Mouse (Mus musculus) spleen, postnatal 14 days (tissue): ENCODE data around the gene Gm765.

Experiments
- DNase-seq, 2 experiments: peaks; one replicate each; pipeline ENCODE4 v3.0.0; 2021 to 2022; ENCODE audit warnings: low spot score in 2 of 2

Gm765 gene

DNA sequence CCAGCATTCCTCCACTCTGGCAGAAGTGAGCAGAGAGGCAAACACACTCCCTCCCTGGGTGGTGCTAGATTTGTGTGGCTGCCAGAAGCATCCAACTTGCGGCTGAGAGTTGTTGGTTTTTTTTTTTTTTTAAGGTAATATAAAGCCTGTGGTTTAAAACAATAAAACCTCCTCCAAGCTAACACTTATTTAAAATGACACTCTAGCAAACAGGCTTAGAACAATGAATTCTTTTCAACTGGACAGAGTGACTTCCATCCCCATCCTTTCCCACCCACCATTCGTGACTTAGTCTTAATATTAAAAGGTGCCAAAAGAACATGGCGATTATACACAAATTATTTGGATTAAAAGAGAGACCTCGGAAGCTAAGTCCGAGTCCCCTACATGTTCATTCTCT, at the start of gene Gm765:
Gene Gm765 (minus strand): TSS at position 101 of the 400 bp plus-strand sequence.
- no peak for DNase-seq

DNA sequence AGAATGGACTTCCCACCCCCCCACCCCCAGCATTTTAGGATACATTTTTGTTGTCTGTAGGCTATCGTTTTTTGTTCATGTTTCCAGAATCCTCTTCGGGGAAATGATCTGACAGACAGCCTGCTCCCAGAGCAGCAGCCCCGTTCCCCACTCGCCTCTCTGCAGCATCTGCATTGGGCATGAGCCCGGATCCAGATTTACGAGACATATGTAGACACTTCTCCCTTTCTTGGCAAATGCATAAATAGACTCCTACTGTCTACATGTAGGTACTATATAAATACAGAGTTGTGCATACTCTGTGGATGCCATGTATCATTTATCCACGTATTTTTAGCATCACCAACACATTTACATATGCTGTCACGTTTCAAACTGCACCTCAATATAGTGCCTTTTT, 42.9 kb upstream of the Gm765 start:
- no peak for DNase-seq

DNA sequence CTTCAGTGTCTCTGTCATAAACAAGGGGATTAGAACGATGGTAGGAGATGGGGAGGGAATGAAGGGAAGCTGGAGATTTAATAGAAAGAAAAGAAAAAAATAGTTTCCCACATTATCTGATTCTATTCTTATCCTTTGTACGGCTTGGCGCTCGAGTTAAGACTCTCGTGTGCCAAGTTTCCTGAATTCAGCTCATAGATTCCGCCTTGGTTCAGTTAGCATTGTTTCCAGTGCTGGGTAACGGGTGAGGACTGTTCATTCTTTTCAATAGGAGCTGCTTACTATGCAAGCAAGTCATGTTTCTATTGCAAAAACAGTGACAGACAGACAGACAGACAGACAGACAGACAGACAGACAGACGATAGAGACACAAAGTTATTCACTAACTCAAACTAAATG, 41.9 kb upstream of the Gm765 start:
- no peak for DNase-seq

DNA sequence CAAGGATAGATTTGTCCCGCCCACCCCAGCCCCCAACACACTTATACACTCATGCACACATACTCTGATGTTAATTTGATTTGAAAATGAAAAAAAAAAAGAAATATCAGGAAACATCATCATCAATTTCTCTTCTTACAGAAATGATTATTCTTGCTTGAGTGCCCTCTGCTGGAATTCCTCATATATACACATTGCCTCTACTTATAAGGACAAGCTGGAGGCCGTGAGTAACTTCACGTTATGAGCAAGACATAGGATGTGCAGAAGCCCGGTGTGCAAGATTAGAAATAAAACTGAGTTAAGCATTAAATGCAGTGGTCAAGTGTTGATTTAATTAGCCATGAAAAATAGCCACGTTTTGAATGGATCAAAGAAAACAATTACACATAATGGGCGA, 40.9 kb upstream of the Gm765 start:
- DNase-seq: no peak

DNA sequence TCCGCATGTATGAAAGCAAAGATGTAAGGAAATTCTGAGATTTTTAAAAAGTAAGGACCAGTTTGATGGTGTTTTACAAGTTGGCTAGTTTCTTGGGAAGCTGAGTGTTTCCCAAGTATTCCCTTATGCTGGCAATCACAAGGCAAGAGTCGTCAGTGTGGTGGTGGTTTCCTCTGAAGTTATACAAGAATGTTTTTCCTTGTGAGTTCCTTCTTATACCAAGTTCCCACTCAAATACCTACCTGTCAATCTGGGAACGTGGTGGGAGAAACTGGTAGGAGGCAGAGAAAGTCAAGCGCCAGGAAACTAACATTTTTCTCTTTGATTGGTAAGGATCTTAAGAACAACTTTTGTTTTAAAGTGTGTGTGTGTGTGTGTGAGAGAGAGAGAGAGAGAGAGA, 23.6 kb upstream of the Gm765 start:
- DNase-seq: no peak

DNA sequence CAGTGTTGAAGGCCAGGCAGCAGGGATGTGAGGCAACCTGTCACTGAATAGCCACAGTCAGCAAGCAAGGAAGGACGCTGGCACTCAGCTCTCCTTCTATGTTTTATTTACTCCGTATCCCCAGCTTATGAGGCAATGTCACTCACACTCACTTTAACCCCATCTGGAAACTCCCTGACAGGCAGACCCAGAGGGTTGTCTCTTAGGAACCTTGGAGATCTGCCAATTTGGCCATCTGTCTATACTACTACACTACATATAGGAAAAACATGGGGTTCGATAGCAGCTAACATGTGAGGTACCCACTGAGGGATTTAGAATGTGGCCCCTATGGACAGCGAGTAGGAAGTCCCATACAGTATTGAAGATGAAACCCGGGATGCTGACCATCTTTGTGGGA, 12.7 kb upstream of the Gm765 start:
- no peak for DNase-seq

DNA sequence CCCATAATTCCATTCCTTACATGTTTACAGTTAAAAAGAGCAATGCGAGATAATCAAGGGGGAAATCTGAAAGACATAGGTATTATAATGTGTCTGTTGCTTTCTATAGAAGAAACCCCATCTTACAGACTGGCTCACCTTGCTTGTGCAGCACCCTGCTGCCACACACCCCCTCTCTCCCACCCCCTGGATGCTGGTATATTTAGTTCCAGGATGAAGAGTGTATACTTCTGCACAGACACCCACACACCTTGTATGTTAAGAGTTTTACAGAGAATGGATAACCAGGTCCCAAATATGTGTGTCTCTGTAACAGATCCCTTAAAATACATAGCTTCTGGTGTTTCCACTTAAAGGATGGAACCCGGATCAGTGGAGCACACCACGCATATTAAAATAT, 10.7 kb upstream of the Gm765 start:
- DNase-seq: no peak

DNA sequence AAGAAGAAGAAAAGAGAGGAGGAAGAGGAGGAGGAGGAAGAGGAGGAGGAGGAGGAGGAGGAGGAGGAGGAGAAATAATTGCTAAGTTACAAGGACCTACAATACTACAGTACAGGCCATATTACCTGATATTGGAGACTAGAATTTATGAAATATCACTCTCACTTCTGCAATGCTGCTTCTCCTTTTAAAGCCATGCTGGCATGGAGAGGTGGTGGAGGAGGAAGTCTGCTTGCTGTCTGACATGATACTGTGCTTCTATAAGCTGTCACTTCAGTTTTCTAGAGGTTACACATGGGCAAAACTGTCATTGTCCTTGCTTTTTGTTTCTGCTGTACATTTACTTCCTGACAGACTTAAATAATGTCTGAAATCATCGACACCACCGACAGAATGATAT, 9.8 kb downstream of the Gm765 start:
- no peak for DNase-seq

DNA sequence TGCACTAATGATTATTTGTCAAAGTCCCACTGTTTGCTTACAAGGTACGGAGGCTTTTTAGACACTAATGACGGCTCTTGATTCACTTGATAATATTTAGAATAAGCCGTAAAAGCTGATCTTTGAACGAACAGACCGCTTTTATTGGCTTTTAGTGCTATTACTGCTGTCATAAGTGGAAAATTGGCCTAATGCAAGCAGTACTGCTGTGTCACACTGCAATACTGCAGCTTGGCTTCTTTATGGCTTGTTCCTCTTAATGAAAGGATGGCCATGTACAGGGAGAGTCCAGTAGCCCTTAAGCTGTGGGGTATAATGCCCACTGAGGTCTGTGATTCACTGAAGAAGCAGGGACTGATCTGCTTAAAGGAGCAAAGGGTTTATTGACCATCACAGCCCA, 30.9 kb downstream of the Gm765 start:
- no peak for DNase-seq

DNA sequence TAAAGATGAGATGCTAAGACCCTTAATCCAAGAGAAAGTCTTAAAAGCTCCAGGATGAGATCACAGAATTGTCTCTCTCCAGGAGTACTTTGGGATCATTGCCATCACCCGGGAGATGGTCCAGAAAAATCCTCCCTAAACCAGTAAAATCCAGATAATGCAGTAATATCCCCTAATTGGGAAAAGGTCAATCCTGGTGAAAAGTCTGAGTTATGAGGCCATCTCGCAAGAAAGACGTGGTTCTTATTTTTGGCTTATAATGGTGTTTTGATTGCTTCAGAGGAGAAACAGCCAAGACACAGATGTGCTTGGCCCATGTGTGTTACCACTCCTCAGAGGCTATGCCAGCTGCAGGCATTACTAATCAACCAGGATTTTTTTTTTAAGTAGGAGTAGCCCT, 34.9 kb downstream of the Gm765 start:
- DNase-seq: no peak

DNA sequence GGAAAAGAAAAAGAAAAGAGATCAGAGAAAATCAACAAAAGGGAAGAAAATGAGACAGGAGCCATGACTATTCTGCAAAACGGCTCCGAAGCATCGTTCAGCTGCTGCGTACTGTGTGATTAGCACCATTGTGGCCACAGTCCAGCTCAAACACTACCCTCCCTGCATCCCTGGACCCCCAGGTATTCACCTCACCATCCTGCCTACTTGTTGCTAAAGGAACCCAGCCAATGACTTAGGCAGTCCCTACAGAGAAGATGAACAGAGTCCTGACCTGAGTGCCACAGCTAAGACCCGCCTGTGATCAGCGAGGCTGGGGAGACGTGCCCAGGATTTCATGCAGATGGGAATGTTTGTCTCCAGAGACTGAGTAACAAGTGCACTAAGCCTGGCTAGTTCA, 35.4 kb downstream of the Gm765 start:
- no peak for DNase-seq

DNA sequence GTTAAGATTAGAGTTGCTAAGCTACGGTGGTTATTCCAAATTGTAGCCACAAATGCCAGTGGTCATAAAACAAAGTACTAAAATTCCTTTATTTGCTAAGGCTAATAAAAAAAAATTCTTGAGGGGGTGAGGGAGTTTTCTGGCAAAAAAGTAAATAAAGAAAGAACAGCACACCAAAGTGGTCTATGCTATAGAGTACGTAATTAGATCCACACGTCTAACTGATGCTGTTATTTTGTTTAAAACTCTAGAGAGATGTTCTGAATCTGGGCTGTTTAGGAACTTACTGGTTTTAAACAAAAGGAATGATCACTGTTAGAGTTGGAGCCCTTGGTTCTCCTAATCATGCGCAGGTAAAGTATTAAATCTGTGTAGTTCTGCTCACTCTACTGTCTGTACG, 50.5 kb downstream of the Gm765 start:
- DNase-seq: no peak

DNA sequence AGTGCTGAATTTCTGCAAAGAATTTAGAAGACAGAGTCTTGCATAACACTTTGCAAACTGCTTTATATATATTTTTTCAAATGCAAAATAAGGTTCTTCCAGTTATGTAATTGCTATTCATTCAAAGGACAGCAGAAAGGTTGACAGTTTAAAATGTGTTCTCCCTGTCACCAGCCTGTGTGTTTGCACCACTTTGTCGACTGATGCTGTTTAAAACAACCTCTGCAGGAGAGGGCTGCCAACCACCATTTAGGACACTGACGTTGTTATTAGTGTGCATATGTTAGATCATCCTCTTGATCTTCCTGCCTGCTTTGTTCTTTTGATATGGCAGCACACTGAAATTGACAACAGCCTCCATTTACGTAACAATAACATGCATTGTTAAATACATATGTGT, 54.2 kb downstream of the Gm765 start:
- no peak for DNase-seq

DNA sequence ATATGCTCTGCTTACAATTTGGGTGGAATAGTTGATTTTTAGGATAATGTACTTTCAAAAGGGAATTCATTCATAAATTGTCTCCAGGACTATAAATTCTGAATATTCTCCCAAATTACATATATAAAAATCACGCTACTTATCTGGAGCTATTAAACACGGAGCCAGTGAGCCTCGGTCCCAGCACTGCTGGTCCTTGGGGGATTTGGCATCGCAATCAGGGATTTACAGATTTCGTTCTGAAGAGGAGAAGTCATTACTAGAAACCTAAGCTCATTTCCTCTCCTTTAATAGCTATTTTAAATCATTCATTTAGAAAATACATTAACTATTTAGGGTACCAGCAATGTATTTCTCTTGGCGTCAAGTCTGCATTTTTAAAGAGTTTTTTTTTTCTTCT, 55.0 kb downstream of the Gm765 start:
- no peak for DNase-seq

DNA sequence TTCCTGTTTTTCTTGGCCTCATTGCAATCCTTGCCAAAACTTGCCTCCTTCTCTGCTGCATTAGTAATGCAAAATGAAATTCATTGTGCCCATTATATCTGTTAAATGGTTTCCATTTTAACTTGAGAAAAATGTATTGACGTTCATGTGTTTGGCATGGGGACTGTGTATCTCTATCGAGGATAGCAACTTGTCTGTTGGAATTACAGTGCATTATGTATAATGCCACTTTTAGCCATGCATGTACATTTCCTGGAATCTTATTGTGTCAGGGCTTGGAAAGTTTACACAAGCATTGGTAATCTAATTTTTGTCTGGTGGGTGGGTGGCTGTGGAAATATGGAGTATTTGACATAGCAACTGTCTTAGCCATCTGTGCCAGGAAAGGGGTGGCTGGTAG, 57.4 kb downstream of the Gm765 start:
- DNase-seq: no peak

DNA sequence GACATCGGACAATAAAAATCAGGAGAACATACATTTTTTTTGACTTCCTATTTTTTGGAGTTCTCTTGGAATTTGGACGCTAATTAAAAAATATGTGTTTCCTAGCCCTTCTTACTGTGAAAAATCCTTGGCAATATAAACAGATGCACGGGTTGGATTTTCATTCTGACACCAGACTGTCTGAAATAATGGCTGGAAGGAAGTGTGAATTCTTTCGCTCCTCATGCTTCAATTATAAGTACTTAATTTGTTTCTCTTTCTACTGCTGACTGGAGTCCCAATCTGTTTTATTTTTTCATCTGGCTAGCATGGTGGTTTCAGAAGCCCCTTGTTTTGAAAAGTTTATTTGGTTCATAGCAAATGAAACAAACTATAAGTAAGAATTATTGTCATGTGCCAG, 59.8 kb downstream of the Gm765 start:
- no peak for DNase-seq

DNA sequence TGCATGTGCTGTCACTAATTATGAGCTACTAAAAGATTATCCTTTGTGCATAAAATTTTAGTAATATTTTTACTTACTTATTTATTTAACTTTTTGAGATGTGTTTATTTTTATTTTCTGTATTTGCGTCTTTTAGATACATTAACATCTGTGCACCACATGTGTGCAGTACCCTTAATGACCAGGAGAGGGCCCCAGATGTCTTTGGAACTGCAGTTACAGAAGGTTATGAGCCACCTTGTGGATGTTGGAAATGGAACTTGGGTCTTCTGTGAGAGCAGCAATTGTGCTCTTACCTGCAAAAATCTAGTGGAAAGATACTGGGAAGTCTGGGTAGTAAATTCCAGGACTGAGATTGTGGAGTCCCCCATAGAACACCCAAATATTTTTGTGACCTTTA, 71.0 kb downstream of the Gm765 start:
- DNase-seq: peak; percentile 12 to 42

DNA sequence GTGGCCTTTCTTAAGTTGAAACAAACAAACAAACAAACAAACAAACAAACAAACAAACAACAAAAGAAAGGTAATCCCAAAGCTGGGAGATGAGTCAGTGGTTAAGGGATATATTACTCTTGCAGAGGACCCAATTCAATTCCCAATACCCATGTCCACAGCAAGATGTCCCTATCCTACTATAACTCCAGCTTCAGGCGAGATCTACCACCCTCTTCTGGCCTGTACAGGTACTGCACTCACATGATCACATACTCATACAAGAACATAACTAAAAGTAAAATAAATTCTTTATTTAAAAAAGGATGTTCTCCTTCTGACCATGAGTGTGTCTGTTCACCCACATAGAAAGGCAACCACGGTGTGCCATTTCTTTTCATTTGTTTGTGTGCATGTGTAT, 79.6 kb downstream of the Gm765 start:
- no peak for DNase-seq

DNA sequence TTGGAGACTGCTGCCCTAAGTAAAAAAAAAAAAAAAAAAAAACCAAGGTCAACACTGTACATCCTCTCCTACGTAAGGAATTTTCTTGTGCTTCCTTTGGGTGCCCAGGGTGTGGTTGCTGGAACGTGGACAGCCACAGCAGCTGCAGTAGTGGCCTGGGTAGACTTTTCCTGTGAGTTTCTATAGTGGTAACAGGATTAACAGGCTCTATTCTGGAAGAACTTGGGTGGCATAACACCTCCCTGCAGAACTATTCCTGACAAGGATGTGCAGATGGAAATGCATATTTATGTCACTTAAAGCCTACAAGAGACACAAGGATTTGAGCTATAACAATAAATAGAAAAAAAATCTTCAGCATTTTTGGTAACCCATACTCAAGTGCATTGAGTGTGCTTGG, 83.5 kb downstream of the Gm765 start:
- DNase-seq: no peak

DNA sequence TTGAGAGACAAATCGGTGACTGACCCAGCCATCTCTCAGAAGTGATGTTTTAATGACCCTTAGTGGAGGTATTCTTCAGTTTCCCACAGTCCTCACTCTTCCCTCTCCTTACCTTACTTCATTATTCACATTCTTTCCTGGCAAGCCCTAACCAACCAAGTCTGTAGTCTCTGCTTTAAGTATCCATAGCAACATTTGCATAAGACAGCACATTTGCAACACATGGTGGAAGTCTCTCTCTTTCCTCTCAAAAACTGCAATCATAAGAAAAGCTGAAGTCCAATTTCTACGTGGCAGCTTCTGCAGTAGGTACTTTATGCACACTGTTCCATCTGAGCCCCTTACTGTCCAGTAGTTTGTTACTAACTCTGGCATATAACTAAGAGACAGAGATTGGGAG, 96.1 kb downstream of the Gm765 start:
- no peak for DNase-seq

DNA sequence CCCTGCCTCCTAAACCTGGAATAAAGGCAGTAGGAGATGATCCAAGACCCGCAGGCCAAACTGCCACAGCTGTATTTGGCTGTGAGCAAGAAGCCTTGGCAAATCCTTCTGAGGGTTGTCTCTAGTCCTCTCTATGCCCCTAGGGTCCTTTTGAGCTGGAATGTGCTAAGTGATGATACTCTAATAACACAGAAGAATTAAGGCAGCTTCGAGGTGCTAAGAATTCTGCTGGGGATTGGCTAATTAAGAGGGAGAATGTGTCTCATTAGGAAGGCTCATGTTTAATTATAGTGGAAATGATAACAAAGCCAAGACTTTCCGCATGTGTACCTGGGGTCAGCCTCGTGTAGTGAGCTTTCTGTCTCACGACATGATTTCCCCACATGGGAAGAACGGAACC, 99.4 kb downstream of the Gm765 start:
- no peak for DNase-seq

DNA sequence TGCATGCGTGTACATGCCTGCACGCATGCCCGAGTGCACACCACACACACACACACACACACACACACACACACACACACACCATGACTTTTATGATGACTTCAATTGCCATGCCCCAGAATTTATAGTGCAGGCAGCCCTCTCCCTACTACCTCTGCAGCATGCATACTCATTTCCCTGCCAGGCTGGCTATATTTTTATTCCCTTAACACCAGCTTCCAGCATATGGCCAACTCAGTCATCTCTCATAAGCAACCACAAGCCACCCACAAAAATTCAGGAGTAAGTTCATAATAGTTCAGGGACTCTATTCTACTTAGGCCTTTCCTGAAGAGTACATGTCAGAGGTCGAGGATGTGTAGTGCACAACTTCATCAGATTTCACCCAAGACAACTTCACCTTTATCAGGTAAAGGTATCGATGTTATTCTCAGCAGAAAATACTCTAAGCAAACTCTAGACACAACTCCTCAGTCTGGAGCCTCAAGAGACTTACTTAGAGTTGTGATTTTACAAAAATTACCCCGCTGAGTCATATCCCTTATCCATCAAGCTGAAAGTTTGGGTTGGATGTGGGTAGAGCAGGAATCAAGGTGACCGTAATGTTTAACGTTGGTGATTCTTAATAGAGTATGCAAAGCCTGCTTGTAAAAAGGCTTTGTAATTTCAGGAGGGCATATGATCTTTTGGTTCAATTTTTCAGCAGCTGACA, 101.8 kb downstream of the Gm765 start:
- DNase-seq: no peak

DNA sequence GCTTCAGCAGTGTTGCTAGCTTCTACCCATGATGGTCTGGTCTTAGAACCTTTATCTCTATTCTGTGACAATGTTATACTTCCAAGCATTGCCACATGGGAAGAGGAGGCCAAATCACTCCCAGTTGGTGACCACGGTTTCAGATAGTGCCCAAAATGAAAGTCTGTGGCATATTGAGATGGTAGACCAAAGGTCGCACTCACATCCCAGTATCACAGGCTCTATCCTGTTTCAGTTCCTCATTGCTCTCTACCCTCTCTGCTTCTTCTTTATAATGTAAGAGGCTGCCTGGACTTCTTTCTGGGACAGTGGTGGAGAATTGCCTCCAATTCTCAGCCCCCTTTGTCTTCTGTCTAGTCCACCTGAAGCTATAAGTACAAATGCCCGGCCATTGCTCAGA, 108.5 kb downstream of the Gm765 start:
- DNase-seq: no peak

DNA sequence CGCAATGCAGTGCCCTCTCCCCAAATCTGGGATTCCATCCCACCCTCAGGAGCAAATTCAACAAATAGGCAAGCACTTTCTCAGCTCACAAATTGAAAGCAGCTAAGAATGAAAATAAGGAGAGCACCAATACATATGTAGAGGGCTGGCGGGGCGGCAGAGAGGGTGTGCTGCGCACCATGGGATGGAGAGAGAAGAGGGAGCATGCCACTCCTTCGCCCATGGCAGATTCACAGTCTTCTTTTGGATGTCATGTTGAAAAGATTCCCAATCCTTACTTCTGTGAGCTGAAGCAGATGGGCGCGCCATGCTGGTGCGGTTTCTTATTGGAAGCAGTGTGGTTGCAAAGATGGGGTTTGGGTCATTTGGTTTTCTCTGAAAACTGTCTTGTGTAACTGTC, 118.6 kb downstream of the Gm765 start:
- no peak for DNase-seq

DNA sequence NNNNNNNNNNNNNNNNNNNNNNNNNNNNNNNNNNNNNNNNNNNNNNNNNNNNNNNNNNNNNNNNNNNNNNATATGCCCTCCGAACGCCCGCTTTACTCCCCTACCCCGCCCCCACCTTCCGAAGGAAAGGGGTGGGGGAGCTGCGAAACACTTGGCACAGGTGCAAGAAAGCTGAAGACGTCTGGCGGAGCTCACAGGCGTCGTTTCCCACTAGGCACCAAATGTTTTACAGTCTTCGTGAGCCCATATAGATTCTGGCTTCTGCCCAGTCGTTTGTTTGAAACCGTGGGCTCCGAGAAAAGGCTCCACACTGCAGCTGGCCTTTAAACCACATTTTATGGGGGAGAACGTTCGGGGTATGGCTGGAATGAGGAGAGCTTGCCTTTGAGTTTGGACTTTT, 120.6 kb downstream of the Gm765 start:
- no peak for DNase-seq
